Comparison of ENCODE assay signal across 9 mouse cellular contexts in genomic region chr7:105581959-105582358, GRCm38 (mm10). TPM values are rescaled to one million over a fixed set of nuclear protein-coding genes. Genes with fewer than 3 reads are reported as not detected.
DNase-seq lines count a peak whose midpoint lies in the region; ATAC-seq lines count a peak whose summit lies in the region.
"Had no signal": no experiment of that assay in that cellular context is flagged by ENCODE, and none has a peak within 500 bp of the region (broad histone marks: within the 10 kb centered on the region; RNA-seq: fewer than 3 reads in every experiment).

No protein-coding gene starts in this region.

- WGBS in kidney, embryonic 15.5 days, result 77% methylated on average over 2 of the region's 2 CpGs
- WGBS in embryonic facial prominence, embryonic 15.5 days, result 71% methylated on average over 2 of the region's 2 CpGs
- WGBS in hindbrain, embryonic 16.5 days, result 61% methylated on average over 2 of the region's 2 CpGs
- WGBS in midbrain, embryonic 14.5 days, result 77% methylated on average over 2 of the region's 2 CpGs

- no peaks in the 10 kb centered on the region for H3K9me3 ChIP-seq in kidney, embryonic 15.5 days (replicated peaks)
- no peaks in the 10 kb centered on the region for H3K9me3 ChIP-seq in embryonic facial prominence, embryonic 15.5 days (replicated peaks)
- H3K9me3 ChIP-seq in hindbrain, embryonic 16.5 days (ENCODE audit: control insufficient read depth, low read length), result no peaks in the 10 kb centered on the region
- no peaks in the 10 kb centered on the region for H3K9me3 ChIP-seq in midbrain, embryonic 14.5 days (ENCODE audit: control insufficient read depth, low read length)

- H3K4me3 ChIP-seq in kidney, embryonic 15.5 days (replicated peaks), result peak overlapping the region; percentile 86
- peak overlapping the region; percentile 68 for H3K4me3 ChIP-seq in embryonic facial prominence, embryonic 15.5 days (replicated peaks)
- peak overlapping the region; percentile 79 for H3K4me3 ChIP-seq in hindbrain, embryonic 16.5 days (ENCODE audit: low read length)
- peak overlapping the region; percentile 85 for H3K4me3 ChIP-seq in midbrain, embryonic 14.5 days (replicated peaks; ENCODE audit: low read depth, low read length)

- peak overlapping the region; percentile 89 for H3K4me2 ChIP-seq in kidney, embryonic 15.5 days
- H3K4me2 ChIP-seq in embryonic facial prominence, embryonic 15.5 days (replicated peaks), result peak overlapping the region; percentile 80
- peak overlapping the region; percentile 79 for H3K4me2 ChIP-seq in hindbrain, embryonic 16.5 days (ENCODE audit: low read length)
- peak overlapping the region; percentile 62 for H3K4me2 ChIP-seq in midbrain, embryonic 14.5 days (ENCODE audit: low read length)

- ATAC-seq in kidney, embryonic 15.5 days (replicated peaks; ENCODE audit: low FRiP score), result no peak
- no peak for ATAC-seq in embryonic facial prominence, embryonic 15.5 days (ENCODE audit: insufficient number of reproducible peaks, low FRiP score, low TSS enrichment, low read depth)
- no peak for ATAC-seq in hindbrain, embryonic 16.5 days
- ATAC-seq in midbrain, embryonic 14.5 days (ENCODE audit: low FRiP score, low TSS enrichment), result no peak

- DNase-seq in kidney, adult 9 months, result no peak
- DNase-seq in midbrain, embryonic 14.5 days, result no peak
- no peak for DNase-seq in B cell, adult 2 months
- no peak for DNase-seq in urinary bladder, adult 18-20 months (ENCODE audit: low spot score in 2 of 2)
- no peak for DNase-seq in adrenal gland, adult 2 months
- DNase-seq: thymus, postnatal 4 days had no signal

- H3K4me1 ChIP-seq in kidney, embryonic 15.5 days, result peaks cover 12% of the 10 kb centered on the region
- peaks cover 24% of the 10 kb centered on the region for H3K4me1 ChIP-seq in embryonic facial prominence, embryonic 15.5 days
- H3K4me1 ChIP-seq in hindbrain, embryonic 16.5 days (ENCODE audit: control insufficient read depth, insufficient read depth, low read depth, low read length), result peaks cover 16% of the 10 kb centered on the region
- H3K4me1 ChIP-seq in midbrain, embryonic 14.5 days (ENCODE audit: control insufficient read depth, insufficient read depth, low read length), result peaks cover 17% of the 10 kb centered on the region

- H3K36me3 ChIP-seq in kidney, embryonic 15.5 days, result no peaks in the 10 kb centered on the region
- H3K36me3 ChIP-seq in embryonic facial prominence, embryonic 15.5 days, result no peaks in the 10 kb centered on the region
- H3K36me3 ChIP-seq in hindbrain, embryonic 16.5 days (ENCODE audit: control insufficient read depth, insufficient read depth, low read length), result no peaks in the 10 kb centered on the region
- no peaks in the 10 kb centered on the region for H3K36me3 ChIP-seq in midbrain, embryonic 14.5 days (ENCODE audit: control insufficient read depth, insufficient read depth, low read length)

- H3K9ac ChIP-seq in kidney, embryonic 15.5 days, result no peak overlapping the region
- H3K9ac ChIP-seq in embryonic facial prominence, embryonic 15.5 days, result no peak overlapping the region
- peak overlapping the region; percentile 95 for H3K9ac ChIP-seq in hindbrain, embryonic 16.5 days (ENCODE audit: low read depth, low read length)
- H3K9ac ChIP-seq in midbrain, embryonic 14.5 days (replicated peaks; ENCODE audit: low read length), result peak overlapping the region; percentile 88

- H3K27me3 ChIP-seq in kidney, embryonic 15.5 days, result no peaks in the 10 kb centered on the region
- H3K27me3 ChIP-seq in embryonic facial prominence, embryonic 15.5 days, result no peaks in the 10 kb centered on the region
- no peaks in the 10 kb centered on the region for H3K27me3 ChIP-seq in hindbrain, embryonic 16.5 days (replicated peaks; ENCODE audit: control insufficient read depth, insufficient read depth, low read length)
- no peaks in the 10 kb centered on the region for H3K27me3 ChIP-seq in midbrain, embryonic 14.5 days (ENCODE audit: control insufficient read depth, insufficient read depth, low read length)

- H3K27ac ChIP-seq in kidney, embryonic 15.5 days, result no peak overlapping the region
- H3K27ac ChIP-seq in embryonic facial prominence, embryonic 15.5 days (replicated peaks), result no peak overlapping the region
- H3K27ac ChIP-seq in hindbrain, embryonic 16.5 days (ENCODE audit: low read depth, low read length), result peak overlapping the region; percentile 98
- H3K27ac ChIP-seq in midbrain, embryonic 14.5 days (replicated peaks; ENCODE audit: low read depth, low read length), result peak overlapping the region; percentile 99

RNA-seq across cellular contexts. Expression of gene Apbb1, which starts 0.5 kb away (rescaled TPM):
- polyA plus RNA-seq in kidney, embryonic 15.5 days (2015; fragmentation: Nextera tagmentation; extraction: Ambion mirVana), result 45.9 and 56.9 TPM in 2 replicates
- 53.1 and 63.4 TPM in 2 replicates for polyA plus RNA-seq in embryonic facial prominence, embryonic 15.5 days (2015; fragmentation: Nextera tagmentation; extraction: Ambion mirVana)
- 344 and 354 TPM in 2 replicates for polyA plus RNA-seq in hindbrain, embryonic 16.5 days (2015; fragmentation: Nextera tagmentation; extraction: Ambion mirVana)
- 227 and 305 TPM in 2 replicates for polyA plus RNA-seq in midbrain, embryonic 14.5 days (2014; fragmentation: Nextera tagmentation; extraction: Ambion mirVana)
- total RNA-seq in adrenal gland, adult 2 months (2021), result 10 to 100 TPM; 12.0 to 22.4 TPM
- 49.1 and 61.8 TPM in 2 replicates for polyA plus RNA-seq in adrenal gland, adult 2 months (2012; rRNA removed)

RNA-seq across cellular contexts. Expression of gene Hpx, which starts 18.0 kb away (rescaled TPM):
- 2.0 and 4.4 TPM in 2 replicates for polyA plus RNA-seq in kidney, embryonic 15.5 days (2015; fragmentation: Nextera tagmentation; extraction: Ambion mirVana)
- polyA plus RNA-seq in embryonic facial prominence, embryonic 15.5 days (2015; fragmentation: Nextera tagmentation; extraction: Ambion mirVana), result 0.32 and 0.33 TPM in 2 replicates
- 0.18 and 0.20 TPM in 2 replicates for polyA plus RNA-seq in hindbrain, embryonic 16.5 days (2015; fragmentation: Nextera tagmentation; extraction: Ambion mirVana)
- 0.27 and 0.55 TPM in 2 replicates for polyA plus RNA-seq in midbrain, embryonic 14.5 days (2014; fragmentation: Nextera tagmentation; extraction: Ambion mirVana)
- 1 to 10 TPM in 1 of 2 experiments, under 1 TPM in 1; 0.52 to 7.0 TPM for total RNA-seq in adrenal gland, adult 2 months (2021)
- polyA plus RNA-seq in adrenal gland, adult 2 months (2012; rRNA removed), result 0.25 and 2.0 TPM in 2 replicates

RNA-seq across cellular contexts. Expression of gene Smpd1, which starts 27.8 kb away (rescaled TPM):
- polyA plus RNA-seq in kidney, embryonic 15.5 days (2015; fragmentation: Nextera tagmentation; extraction: Ambion mirVana), result 44.7 and 47.7 TPM in 2 replicates
- polyA plus RNA-seq in embryonic facial prominence, embryonic 15.5 days (2015; fragmentation: Nextera tagmentation; extraction: Ambion mirVana), result 54.6 and 58.9 TPM in 2 replicates
- polyA plus RNA-seq in hindbrain, embryonic 16.5 days (2015; fragmentation: Nextera tagmentation; extraction: Ambion mirVana), result 110 and 111 TPM in 2 replicates
- polyA plus RNA-seq in midbrain, embryonic 14.5 days (2014; fragmentation: Nextera tagmentation; extraction: Ambion mirVana), result 90.6 and 91.4 TPM in 2 replicates
- total RNA-seq in adrenal gland, adult 2 months (2021), result 10 to 100 TPM; 56.2 to 68.5 TPM
- 74.0 and 75.4 TPM in 2 replicates for polyA plus RNA-seq in adrenal gland, adult 2 months (2012; rRNA removed)

RNA-seq across cellular contexts. Expression of gene Trim3, which starts 51.4 kb away (rescaled TPM):
- polyA plus RNA-seq in kidney, embryonic 15.5 days (2015; fragmentation: Nextera tagmentation; extraction: Ambion mirVana), result 28.4 and 37.2 TPM in 2 replicates
- 45.2 and 48.1 TPM in 2 replicates for polyA plus RNA-seq in embryonic facial prominence, embryonic 15.5 days (2015; fragmentation: Nextera tagmentation; extraction: Ambion mirVana)
- 108 and 119 TPM in 2 replicates for polyA plus RNA-seq in hindbrain, embryonic 16.5 days (2015; fragmentation: Nextera tagmentation; extraction: Ambion mirVana)
- 68.5 and 69.3 TPM in 2 replicates for polyA plus RNA-seq in midbrain, embryonic 14.5 days (2014; fragmentation: Nextera tagmentation; extraction: Ambion mirVana)
- 10 to 100 TPM; 24.2 to 33.8 TPM for total RNA-seq in adrenal gland, adult 2 months (2021)
- polyA plus RNA-seq in adrenal gland, adult 2 months (2012; rRNA removed), result 34.6 and 36.2 TPM in 2 replicates

RNA-seq across cellular contexts. Expression of gene Timm10b, which starts 57.9 kb away (rescaled TPM):
- 184 and 195 TPM in 2 replicates for polyA plus RNA-seq in kidney, embryonic 15.5 days (2015; fragmentation: Nextera tagmentation; extraction: Ambion mirVana)
- polyA plus RNA-seq in embryonic facial prominence, embryonic 15.5 days (2015; fragmentation: Nextera tagmentation; extraction: Ambion mirVana), result 204 and 209 TPM in 2 replicates
- 145 and 159 TPM in 2 replicates for polyA plus RNA-seq in hindbrain, embryonic 16.5 days (2015; fragmentation: Nextera tagmentation; extraction: Ambion mirVana)
- 122 and 165 TPM in 2 replicates for polyA plus RNA-seq in midbrain, embryonic 14.5 days (2014; fragmentation: Nextera tagmentation; extraction: Ambion mirVana)
- total RNA-seq in adrenal gland, adult 2 months (2021), result 100 to 1,000 TPM; 110 to 128 TPM
- polyA plus RNA-seq in adrenal gland, adult 2 months (2012; rRNA removed), result 120 and 145 TPM in 2 replicates

Comparison
In these comparisons a context has a peak if more than half of its experiments do, and no peak if none do; other contexts are left out.
1. H3K27ac ChIP-seq: peak in hindbrain, embryonic 16.5 days (single experiment) and midbrain, embryonic 14.5 days (single experiment); none in kidney, embryonic 15.5 days (single experiment) and embryonic facial prominence, embryonic 15.5 days (single experiment).
2. H3K9ac ChIP-seq: peak in hindbrain, embryonic 16.5 days (single experiment) and midbrain, embryonic 14.5 days (single experiment); none in kidney, embryonic 15.5 days (single experiment) and embryonic facial prominence, embryonic 15.5 days (single experiment).
3. Peak in every context shown above with its lines, with median percentiles within 50 percentile points of each other: H3K4me2 ChIP-seq and H3K4me3 ChIP-seq.